Mouse (Mus musculus): ENCODE data around the gene Emg1.
A peak's percentile ranks its signal among the peaks of the same experiment; 100 is the strongest.

Emg1 gene

DNA sequence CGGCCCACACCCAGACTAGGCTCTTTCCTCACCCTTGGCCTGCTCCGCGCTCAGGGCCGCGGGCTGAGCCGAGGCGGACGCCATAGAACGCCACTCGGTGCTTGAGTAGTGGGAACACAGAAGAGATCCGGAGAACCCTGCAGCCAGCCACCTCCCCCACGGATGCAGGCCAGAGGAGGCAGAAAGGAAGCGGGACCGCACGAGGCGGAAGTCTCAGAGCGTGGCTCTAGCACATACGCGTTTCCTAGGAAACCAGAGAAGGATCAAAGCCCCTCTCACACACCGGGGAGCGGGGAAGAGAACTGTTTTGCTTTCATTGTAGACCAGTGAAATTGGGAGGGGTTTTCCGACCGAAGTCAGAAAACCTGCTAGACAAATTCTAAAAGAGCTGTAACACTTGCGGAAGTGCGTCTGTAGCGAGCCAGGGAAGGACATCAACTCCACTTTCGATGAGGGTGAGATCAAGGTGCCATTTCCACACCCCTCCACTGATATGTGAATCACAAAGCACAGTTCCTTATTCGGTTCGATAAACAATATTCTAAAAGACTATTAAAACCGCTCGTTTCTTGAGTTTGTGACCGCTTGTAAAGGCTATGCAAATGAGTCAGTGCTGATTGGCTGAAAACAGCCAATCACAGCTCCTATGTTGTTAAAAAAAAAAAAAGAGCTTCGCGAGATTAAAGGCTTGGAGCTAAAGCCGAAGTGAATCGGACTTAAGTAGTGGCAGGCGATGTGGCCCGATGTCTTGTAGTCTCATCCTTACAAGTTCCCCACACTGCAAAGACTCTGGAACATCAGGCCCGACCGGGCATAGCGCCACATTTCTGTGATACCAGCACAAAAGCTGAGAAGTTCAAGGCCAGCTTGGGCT lies 29.1 kb upstream of the Emg1 start, which contains the start of gene Grcc10:
TSS of gene Grcc10 (minus strand) at position 487 of the 874 bp plus-strand sequence.
- DNase-seq (ENCODE audit: extremely low spot score, low read depth, low spot score), result peak; percentile 96

DNA sequence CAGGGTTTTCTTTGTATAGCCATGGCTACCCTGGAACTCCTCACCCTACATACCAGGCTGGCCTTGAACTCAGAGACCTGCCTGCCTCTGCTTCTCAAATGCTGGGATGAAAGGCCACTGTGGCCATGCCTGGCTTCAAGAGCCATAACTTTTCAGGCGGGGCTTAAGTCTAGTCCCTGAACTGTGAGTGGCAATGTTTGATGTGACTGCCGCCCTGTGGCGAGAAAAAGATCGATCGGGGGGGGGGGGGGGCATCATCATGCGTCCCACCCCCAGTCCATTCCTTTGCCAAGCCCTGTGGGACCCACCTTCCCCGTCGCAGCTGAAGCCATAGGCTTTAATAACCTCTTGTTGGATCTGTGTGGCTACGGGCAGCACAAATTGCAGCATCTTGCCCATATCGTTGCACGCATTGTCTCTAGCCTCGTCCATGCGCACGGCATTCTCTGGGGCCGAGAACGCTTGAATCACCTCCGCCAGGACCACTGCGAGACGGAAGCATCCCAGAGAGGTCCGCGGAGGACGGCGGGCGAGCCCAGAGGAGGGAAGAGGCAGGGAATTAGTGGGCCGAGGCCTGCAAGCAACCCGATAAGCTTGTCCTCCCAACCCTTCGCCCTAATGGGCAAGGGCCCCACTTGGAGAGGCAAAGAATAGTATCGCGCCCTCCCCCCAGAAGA lies 28.4 kb upstream of the Emg1 start:
- no peak for DNase-seq (ENCODE audit: extremely low spot score, low read depth, low spot score)

GRCm38 (mm10) chr6:124739231-124739796 lies 27.3 kb upstream of the Emg1 start:
- DNase-seq (ENCODE audit: extremely low spot score, low read depth, low spot score), result no peak

GRCm38 (mm10) chr6:124738511-124739023 lies 26.6 kb upstream of the Emg1 start, which contains the start of gene Ptpn6:
Gene Ptpn6, minus strand, starts transcription at chr6:124738714.
- no peak for DNase-seq (ENCODE audit: extremely low spot score, low read depth, low spot score)

DNA sequence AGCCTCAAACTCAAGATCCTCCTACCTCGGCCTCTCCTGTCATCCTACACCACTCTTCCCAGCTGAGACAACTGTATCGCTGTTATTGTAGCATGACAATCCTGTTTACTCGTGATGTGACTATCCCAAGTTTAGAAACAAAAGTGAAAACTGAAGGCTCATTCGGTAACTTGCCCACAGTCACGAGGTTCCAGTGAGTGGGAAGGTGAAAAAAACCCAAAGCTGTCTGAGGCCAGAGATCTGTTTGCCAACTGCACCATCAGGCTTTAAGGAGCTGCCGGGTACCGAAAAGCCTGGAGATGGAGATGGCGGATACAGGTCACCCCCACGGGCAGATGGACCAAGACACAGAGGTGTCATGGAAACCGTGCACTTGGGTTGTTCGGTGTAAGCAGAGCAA lies 25.1 kb upstream of the Emg1 start:
- no peak for DNase-seq (ENCODE audit: extremely low spot score, low read depth, low spot score)

DNA sequence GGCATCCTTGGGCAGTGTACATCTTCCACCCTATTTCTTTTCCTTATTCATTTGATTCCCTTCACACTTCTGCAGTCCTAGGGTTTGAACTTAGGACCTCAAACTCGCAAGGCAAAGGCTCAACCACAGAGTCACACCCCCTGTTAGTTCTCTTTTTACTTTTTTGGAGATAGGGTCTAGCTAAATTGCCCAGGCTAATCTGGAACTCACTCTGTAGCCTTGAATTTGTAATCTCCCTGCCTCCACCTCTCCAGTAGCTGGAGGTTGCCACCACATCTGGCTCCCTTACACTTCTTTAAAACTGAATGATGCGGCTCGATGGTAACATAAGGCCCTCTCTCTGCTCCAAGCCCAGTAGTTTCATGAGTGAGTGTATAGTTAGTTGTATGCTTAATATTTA lies 22.4 kb upstream of the Emg1 start:
- no peak for DNase-seq (ENCODE audit: extremely low spot score, low read depth, low spot score)

- no peak for DNase-seq (ENCODE audit: extremely low spot score, low read depth, low spot score)
Measured at GRCm38 (mm10) chr6:124732476-124733370, 20.7 kb upstream of the Emg1 start.

GRCm38 (mm10) chr6:124731038-124731437 lies 19.1 kb upstream of the Emg1 start:
- no peak for DNase-seq (ENCODE audit: extremely low spot score, low read depth, low spot score)

DNA sequence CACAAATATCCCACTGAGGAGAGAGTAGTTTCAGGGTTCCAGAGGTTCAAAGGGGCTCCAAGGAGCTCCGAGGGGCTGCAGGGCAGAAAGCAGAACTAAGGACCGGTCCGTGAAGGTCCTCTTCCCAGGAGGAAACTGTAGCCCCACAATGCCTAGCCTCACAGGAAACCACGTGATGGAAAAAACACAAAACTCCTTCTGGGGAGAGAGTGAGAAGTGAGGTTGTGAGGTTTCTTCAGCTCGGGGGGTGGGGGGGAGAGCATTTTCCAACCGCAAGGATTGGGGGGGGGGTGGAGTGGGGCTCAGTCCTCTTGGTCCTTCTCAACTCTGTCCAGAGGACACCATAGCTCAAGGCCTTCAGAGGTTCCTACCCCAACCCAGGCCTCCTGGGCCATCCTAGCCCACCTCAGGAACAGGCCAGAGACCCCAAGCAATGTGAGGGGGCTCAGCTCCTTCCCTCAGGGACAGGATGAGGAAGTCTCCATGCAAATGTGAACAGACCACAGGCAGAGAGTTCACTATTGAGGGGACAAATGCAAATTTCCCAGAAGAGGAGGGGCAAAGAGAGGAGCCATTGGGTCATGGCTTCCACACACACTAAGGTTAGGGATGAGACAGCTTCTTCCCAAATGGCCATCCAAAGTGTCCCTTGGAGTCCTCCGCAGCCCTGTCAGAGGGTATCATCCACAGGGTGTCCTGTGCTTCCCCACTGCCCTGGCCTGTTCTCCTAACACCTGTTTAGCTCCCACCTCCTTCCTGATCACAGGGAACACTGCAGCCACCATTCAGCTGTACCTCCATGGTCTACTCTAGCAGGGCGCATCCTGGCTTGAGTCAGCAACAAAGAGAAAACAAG lies 18.1 kb upstream of the Emg1 start:
- DNase-seq (ENCODE audit: extremely low spot score, low read depth, low spot score), result no peak

- no peak for DNase-seq (ENCODE audit: extremely low spot score, low read depth, low spot score)
Measured at GRCm38 (mm10) chr6:124728621-124729020, 16.6 kb upstream of the Emg1 start.

GRCm38 (mm10) chr6:124724472-124724871 lies 12.5 kb upstream of the Emg1 start:
- DNase-seq (ENCODE audit: extremely low spot score, low read depth, low spot score), result no peak

DNA sequence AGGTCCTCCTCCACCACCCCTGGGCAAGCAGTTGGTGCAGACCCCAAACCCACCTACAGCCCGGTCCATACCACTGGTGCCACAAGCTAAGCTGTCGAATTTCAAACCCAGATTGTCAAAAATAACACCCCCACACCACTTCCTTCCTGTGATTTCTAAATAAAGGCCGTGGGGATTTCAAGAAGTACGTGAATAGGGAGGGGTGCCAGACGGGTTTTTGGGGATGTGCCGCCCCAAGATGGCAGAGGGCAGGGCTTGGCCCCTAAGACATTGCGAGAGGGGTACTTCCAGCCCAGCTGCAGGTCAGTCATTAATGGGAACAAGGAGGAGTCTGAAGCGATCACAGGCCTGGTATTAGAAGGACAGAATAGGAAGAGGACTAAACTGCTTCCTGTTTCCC lies 11.6 kb upstream of the Emg1 start:
- no peak for DNase-seq (ENCODE audit: extremely low spot score, low read depth, low spot score)

- no peak for DNase-seq (ENCODE audit: extremely low spot score, low read depth, low spot score)
Measured at GRCm38 (mm10) chr6:124722876-124723473, 11.0 kb upstream of the Emg1 start.

DNA sequence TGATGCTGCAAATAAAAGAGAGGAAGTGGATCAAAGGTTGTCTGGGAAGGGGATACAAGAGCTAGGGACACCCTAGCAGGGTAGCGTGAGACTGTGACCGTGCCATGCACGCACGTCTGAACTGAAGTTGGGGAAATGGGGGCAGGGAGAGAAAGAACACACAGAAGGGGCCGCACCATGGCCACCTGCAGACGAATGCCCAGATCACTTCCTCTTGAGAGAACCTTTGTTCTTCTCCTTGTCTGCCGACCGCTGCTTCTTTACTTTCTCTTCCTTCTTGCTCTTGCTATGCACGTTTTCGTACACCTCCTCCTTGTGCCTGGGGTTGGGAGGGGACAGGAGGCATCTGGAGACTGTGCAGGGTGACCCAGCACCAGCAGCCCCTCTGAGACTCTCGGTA lies 8.9 kb upstream of the Emg1 start:
- no peak for DNase-seq (ENCODE audit: extremely low spot score, low read depth, low spot score)

- no peak for DNase-seq (ENCODE audit: extremely low spot score, low read depth, low spot score)
Measured at GRCm38 (mm10) chr6:124719354-124719978, 7.5 kb upstream of the Emg1 start.

DNA sequence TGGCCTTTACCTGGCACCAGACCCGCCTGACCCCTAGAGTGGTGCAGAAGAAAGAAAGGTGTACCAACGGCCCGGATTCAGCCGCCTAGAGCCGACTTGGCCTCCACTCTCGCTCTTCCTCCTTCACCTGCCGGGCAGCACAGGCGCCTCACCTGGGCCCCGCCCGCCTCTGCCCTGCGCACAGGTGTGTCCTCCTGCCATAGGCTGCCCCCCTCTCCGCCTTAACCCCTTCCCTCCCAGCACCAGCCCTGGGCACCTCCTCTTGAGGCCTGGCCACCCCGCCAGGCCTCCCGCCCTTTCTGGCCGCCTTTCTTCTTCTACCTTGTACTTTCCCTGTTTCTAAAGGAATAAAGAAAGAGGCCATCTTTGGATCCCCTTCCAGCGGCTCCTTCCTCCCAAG lies 6.7 kb upstream of the Emg1 start:
- no peak for DNase-seq (ENCODE audit: extremely low spot score, low read depth, low spot score)

DNA sequence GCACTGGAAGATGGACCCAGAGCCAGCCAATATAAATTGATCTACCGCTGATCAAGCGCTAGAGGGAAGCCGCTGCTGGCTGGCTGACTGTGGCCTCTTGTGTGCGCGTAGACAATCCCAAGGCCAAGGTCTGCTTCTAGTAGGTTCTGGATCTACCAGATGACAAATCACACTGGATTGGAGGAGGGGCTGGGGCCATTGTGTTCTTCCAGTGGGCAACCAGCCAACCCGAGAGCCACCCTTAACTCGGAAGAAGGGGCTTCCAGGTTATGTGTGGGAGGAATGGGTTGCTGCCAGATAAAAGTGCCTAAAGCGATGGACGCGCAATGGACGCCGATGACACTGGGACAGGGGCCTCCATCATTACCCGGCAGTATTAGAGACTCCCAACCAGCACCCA lies 6.0 kb upstream of the Emg1 start:
- no peak for DNase-seq (ENCODE audit: extremely low spot score, low read depth, low spot score)

DNA sequence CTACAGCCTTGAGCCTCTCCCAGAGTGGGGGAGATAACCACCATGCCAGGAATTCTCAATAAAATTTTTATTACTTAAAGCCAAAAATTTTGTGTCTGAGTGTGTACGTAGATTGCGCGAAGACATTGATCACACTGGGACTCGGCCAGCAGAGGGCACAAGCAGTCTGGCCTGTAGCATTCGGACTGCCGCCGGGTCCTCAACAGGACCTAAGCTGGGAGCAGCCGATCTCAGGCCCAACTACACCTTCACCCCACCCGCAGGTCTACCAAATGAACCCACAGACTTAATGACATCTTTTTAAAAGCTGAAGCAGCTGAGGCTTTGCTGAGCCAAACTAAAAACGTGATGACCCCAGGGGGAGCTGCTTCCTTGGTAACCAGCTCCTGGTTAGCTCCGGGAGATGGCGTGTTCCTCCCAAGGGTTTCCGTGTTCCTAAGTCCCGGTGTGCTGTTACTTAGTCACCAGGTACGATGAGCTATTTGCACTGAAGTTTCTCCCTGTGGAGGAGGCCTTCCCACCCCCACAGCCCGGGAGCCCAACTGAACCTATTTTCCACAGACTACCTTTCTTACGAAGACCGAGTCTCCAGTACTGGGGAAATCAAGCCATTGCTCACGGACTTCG lies 5.0 kb upstream of the Emg1 start:
- DNase-seq (ENCODE audit: extremely low spot score, low read depth, low spot score), result no peak
